Mouse (Mus musculus): Measurements from ENCODE around the gene Rnf34.
A peak's percentile ranks its signal among the peaks of the same experiment; 100 is the strongest.

Gene Rnf34

GRCm38 (mm10) chr5:122899777-122900557, 50.1 kb downstream of the Rnf34 start:
- DNase-seq (ENCODE audit: low spot score) = peak; percentile 88

GRCm38 (mm10) chr5:122900558-122901171, 50.8 kb downstream of the Rnf34 start:
- no peak for DNase-seq (ENCODE audit: low spot score)

- no peak for DNase-seq (ENCODE audit: low spot score)
Measured at GRCm38 (mm10) chr5:122901179-122901578, 51.3 kb downstream of the Rnf34 start.

GRCm38 (mm10) chr5:122901666-122902065, 51.8 kb downstream of the Rnf34 start:
- DNase-seq (ENCODE audit: low spot score) = no peak

GRCm38 (mm10) chr5:122902228-122902627, 52.4 kb downstream of the Rnf34 start:
- DNase-seq (ENCODE audit: low spot score) = no peak

GRCm38 (mm10) chr5:122903165-122903564, 53.3 kb downstream of the Rnf34 start:
- no peak for DNase-seq (ENCODE audit: low spot score)

GRCm38 (mm10) chr5:122907182-122907581, 57.3 kb downstream of the Rnf34 start:
- no peak for DNase-seq (ENCODE audit: low spot score)

GRCm38 (mm10) chr5:122908001-122908400, 58.2 kb downstream of the Rnf34 start:
- DNase-seq (ENCODE audit: low spot score) = no peak

GRCm38 (mm10) chr5:122909481-122909880, 59.6 kb downstream of the Rnf34 start:
- no peak for DNase-seq (ENCODE audit: low spot score)

GRCm38 (mm10) chr5:122912863-122913262, 63.0 kb downstream of the Rnf34 start:
- DNase-seq (ENCODE audit: low spot score) = no peak

GRCm38 (mm10) chr5:122916147-122916546, 66.3 kb downstream of the Rnf34 start:
- no peak for DNase-seq (ENCODE audit: low spot score)

- DNase-seq (ENCODE audit: low spot score) = no peak
Measured at GRCm38 (mm10) chr5:122917982-122918711, 68.3 kb downstream of the Rnf34 start.

- DNase-seq (ENCODE audit: low spot score) = no peak
Measured at GRCm38 (mm10) chr5:122920557-122920956, 70.7 kb downstream of the Rnf34 start.

Measured in urinary bladder, postnatal 25 days (tissue).